Mouse (Mus musculus): ENCODE data around the gene Fam71e1.

GRCm38 (mm10) chr7:44546274-44546673 is 49.9 kb downstream of the Fam71e1 start:
- TF ChIP-seq CTCF (IDR thresholded peaks at IDR 0.05; ENCODE audit: low read depth): no peak
- TF ChIP-seq EP300 (optimal IDR thresholded peaks at IDR 0.05): no peak
